Mouse (Mus musculus) liver, postnatal 0 days (tissue): ENCODE measurements around the gene AI661453.
A peak's percentile ranks its signal among the peaks of the same experiment; 100 is the strongest.

ENCODE experiments used
- CTCF ChIP-seq: sonication (generic); IDR thresholded peaks from 2 replicates; pipeline ENCODE4 v1.5.1; 2016; ENCODE audit warnings: antibody characterized with exemption, low read depth
- EP300 ChIP-seq: IDR thresholded peaks from 2 replicates; pipeline ENCODE4 v1.6.1; 2016; ENCODE audit warnings: antibody characterized with exemption, low read depth, mild to moderate bottlenecking

DNA sequence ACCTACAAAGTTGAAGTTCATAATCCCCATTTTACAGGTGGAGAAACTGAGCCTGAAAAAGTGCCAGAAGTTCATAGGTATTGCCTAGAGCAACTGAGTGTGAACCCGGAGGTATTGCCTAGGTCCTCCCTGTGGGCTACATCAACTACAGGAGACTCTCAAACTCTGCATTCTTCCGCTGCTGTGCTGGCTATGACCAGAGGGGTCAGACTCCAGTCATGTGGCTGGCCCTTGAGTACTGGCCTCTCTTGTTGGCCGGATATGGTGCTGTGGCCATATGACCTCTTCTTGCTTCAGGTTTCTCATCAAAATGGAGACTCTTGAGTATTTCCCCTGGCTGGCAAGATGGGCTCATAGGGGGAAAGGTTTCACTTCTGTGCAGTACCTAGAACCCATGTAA lies 5.9 kb downstream of the AI661453 start:
- 0 out of 2 replicates have a peak, but pooled peaks have one; percentile 15 for TF ChIP-seq CTCF
- TF ChIP-seq EP300: no peak
